Mouse (Mus musculus) cerebellum, adult 11-12 months (tissue): Measurements from ENCODE around the gene Iars2.
A peak's percentile ranks its signal among the peaks of the same experiment; 100 is the strongest.

Source experiments
- DNase-seq: peaks from one replicate; pipeline ENCODE4 v3.0.0; 2022

Iars2 gene

DNA sequence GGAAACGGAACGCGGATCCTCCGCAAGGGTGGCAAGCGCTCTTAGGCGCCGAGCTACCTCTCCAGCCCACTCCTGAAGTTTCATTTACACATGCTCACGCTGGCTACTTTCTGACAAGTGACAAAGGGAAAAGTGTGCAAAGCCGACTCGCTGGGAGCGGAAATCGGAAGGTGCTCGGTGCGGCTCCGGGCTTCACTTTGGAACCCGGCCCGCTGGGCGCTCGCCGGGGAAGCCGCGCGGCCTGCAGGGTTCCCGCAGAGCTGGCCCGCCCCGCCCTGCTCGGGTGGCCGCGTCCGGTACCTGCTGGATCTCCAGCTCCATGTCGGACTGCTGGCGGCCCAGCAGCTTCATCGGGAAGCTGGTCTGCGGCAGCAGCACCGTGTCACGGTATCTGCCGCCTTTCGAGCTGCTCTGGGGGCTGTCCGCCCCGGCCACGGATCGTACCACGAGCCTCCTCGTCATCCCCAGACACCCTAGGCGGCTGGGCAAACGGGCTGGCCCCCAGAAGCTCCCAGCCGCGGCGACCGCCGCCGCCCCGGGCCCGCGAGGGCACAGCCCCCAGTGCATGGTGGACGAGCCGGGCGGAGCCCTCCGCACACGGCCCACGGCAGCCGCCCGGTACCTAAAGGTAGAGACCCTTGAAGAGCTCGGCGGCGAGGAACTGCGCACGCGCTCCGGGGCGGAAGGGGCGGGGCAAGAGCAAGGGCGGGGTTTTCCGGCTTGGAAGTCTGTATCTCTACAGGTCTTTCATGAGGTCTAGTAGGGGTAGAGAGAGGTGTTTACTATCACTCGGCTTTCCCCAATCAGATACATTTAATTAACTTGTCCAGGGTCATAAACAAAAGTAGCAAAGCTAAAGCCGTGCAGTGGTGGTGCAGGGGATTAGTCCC, at the start of gene Iars2:
Gene Iars2 (minus strand): TSS at position 676 of the 890 bp plus-strand sequence.
- DNase-seq: peak; percentile 91

DNA sequence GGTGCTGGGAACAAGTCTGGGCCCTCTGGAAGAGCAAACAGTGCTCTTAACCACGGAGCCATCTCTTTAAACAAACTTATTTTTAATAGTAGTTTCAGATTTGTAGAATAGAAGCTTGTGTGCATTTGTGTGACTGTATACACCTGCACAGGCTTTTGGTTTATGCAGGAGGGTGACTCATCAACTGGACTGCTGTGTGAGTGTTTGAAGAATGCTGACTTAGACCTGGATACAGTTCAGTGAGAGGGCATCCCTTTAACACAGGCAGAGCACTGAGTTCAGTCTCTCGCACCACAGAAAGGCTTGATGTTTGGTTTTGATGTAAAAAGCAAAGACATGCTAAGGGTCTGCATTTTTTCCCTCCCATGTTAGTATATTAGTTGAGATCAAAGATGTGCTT, 48.2 kb upstream of the Iars2 start:
- DNase-seq: no peak

DNA sequence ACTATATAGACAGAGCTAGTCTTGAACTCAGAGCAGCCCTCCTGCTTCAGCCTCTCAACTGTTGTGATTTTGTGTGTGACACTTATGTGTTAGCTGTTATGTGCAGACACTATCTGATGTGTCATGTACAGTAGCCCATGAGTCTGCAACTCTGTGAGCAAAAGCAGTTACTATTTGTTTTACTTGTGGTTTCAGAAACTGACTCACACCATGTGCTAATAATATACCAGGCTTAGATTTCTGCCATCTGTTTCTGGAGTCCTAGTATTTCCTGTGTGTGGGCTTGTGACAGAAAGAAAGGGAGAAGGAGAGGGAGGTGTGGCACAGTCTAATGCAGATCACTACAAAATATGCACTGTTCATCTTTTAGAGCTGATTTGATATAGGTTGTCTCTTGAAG, 47.2 kb upstream of the Iars2 start:
- no peak for DNase-seq

DNA sequence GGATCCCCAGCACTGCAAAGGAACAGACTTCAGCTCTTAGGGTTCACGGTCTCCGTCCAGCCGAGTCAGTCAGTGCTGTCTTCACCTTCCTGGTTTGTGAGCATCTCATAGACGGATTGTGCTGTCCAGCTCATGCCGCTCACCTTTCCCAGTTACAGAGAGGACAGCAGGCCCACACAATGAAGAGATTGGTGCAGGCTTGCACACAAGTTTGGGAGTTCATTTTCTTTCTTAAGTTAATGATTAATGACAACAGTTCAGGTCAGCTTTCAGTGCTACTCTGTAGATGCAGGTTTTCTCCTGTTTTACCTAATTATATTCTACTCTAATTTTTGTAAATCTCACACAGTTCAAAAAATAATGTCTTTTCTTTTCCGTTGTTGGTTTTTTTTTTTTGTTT, 40.8 kb upstream of the Iars2 start:
- no peak for DNase-seq

DNA sequence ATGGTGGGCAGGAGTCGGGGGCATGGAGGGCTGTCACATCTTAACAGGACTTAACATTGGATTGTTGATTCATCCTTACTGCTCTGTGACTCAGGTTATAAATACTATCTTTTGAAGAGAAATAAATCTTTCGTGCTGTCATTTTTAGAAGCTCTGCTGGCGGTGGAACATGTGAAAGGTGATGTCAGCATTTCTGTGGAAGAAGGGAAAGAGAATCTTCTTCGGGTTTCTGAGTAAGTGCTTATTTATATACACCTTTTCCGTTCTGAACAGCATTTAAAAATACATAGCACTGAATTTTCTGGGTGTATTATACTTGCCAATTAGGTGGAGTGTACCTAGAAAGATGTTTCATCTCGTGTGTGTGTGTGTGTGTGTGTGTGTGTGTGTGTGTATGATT, 38.2 kb upstream of the Iars2 start:
- no peak for DNase-seq

DNA sequence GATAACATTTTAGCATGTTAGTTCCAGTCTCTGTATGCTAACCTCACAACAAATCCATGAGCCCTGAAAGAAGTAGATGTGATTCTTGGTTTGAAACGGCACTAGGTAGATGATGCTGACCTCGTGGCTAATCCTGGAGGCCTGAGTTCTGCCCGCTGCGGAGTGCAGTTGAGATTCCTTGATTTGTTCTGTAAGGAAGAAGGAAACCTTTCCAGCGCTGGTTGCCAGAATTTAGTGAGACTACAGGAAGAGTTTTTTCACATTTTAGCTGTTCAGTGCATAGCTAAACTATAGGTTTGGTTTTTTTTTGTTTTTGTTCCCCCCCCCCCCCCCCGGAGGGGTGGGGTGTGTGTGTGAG, 35.0 kb upstream of the Iars2 start:
- DNase-seq: no peak

DNA sequence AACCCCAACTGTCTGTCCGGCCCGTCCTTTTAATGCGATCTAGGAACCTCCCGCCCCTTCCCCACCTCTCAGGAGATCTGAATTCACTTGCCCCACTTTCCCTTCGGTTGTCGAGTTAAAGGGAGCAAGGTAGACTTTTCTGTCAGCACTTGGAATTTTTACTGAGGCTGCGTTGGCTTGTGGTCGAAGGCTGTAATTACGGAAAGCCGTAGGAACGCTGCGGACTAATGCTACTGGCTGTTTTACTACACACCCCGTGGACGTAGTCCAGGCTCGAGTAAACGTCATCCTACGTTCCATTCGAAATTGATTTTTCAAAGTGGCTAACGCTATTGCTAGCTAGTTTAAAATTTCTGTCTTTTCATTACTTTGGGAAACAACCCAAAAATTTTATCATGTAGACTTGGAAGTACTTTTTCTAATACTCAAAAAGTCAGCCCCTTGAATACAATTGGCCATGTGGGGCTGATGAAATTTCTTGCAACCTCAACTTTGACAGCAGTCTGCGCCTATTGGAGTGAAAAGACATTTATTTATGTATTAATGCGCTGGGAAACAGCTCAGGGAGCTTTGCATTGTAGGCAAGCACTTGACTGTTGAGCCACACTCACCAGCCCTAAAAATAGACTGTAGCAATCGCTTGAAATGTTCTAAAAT, 34.5 kb upstream of the Iars2 start:
- peak; percentile 57 for DNase-seq

DNA sequence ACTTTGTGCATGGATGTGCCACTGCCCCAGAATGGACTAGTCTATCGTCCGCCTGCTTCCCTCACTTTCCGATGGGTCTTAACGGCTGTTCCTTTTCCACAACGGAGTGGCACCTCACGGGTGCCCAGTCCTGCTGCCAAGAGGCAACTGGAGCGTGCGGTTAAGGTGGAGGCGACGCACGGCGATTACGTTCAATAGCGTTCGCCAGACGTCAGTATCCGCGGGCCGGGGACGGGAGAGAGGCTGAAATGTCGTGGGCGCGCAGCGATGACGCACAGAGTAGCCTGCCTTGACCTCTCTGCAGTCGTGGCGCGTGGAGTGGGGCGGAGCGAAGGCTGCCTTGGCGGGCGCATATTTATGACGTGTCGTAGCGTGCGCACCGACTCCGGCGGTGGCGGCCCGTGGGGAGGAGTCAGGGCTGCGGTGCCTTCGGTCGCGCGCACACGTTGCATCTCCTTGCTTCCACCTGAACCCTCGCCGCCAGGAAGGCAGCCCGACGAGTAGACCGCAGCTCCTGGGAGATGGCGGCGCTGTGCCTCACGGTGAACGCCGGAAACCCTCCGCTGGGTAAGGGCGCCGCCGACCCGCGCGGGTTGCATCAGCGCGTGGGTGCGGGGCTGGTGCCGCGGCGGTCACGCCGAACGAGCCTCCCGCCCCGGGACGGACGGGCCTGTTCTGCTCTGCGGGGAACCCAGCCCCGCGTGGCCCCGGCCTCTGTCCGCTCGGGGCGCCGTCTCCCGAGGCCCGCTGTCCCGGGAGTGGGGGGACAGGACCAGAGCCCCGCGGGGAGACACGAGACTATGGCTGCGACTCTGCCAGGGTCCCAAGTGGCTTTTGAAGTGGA, 33.7 kb upstream of the Iars2 start, which contains the start of gene Eprs:
Gene Eprs (plus strand): TSS at position 368 of the 844 bp plus-strand sequence.
- peak; percentile 99 for DNase-seq

DNA sequence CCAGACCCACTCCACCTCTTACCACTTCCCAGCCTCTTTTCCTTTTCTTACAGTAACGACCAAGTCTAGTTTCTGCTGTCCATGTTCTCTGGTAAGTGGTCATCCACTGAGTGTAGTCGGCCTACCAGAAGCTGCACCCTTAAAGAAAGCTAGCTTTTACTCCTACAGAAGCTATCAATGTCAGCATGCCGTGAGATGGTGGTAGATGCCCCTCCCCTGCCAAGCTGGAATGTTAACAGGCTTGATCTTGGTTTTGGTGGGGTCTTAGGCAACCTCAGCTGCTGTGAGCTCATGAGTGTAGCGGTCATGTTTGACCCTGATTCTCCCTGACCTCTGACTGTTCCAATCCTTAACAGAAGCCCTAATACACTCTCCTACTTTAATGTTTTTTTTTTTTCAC, 29.0 kb upstream of the Iars2 start:
- DNase-seq: no peak

DNA sequence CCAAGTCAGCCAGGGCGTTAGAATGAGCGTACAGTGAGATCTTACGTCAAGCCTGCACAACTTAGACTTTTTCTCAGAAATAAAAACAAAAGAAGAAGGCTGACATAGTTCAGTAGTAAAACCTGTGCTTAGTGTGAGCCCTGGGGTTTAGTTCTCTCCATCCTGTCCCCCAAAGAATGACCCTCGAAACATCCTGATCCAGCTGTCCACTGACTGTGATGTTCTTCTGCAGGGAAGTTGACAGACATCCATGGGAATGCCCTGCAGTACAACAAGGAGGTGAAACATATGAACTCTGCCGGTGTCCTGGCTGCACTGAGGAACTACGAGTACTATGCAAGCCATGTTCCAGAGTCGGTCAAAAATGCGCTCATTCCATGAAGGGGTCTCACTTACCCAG, 27.1 kb upstream of the Iars2 start:
- no peak for DNase-seq

DNA sequence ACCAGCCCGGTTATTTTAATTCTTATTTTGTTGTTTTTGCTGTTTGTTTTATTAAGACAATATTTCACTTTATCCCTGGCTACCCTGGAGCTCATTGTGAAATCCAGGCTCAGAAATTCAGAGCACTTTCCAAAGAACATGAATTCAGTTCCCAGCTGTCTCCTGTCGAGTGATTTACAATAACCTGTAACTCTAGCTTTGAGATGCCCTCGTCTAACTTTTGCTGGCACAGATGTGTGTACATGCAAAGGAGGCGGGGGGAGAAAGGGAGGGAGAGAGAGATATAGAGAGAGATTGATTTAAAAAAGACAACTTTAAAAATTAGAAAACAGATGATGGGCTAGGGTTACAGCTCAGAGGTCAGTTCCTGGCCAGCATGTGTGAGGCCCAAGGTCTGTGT, 25.5 kb upstream of the Iars2 start:
- no peak for DNase-seq

DNA sequence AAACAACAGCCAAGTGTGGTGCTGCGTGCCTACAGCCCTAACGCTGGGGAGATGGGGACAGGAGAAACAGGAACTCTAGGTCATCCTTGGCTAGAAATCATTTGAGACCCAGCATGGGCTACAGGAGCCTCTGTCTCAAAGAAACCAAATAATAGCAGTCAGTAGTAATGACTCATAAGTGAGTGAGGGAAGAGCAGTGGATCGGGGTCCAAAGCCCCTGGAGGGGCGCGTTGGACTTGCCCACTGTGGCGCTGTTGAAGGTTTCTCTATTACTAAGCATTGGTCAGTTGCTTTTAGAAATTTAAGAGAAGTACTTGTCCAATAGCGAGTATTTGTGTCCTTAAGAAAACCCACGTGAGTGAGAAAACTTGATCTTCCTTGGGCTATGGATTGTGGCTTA, 24.2 kb upstream of the Iars2 start:
- no peak for DNase-seq

DNA sequence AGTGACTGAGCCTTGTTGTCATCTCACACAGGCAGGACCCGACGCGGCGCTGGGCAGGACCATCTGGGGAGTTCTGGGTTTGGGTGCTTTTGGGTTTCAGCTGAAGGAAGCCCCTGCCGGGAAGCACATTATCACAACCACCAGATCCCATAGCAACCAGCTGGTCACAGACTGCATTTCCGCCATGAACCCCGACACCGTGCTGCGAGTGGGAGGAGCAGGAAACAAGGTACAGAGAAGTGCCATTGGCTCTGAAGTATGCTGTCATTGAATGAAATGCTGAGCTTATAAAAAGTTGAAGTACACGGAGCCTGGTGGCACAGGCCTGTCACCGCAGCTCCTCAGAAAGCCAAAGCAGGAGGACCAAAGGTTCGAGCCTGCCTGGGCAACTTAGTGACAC, 23.0 kb upstream of the Iars2 start:
- DNase-seq: no peak

DNA sequence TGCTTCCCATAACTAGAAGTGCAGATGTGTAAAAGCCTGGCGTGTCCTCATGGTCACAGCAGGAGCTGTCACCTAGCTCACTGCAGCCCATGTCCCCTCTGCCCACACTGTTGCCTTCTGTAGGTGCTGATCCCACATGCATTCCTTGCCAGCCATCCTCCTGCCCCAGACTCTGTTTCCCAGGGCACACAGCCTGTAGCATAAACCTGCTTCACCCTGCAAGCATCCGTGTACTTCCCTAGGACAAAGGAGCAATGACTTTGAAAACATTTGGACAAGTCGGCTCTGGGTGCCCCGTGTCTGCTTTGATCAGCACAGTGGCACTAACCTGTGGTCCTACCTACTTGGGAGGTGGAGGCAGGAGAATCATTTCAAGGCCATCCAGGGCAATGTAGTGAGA, 21.4 kb upstream of the Iars2 start:
- no peak for DNase-seq

DNA sequence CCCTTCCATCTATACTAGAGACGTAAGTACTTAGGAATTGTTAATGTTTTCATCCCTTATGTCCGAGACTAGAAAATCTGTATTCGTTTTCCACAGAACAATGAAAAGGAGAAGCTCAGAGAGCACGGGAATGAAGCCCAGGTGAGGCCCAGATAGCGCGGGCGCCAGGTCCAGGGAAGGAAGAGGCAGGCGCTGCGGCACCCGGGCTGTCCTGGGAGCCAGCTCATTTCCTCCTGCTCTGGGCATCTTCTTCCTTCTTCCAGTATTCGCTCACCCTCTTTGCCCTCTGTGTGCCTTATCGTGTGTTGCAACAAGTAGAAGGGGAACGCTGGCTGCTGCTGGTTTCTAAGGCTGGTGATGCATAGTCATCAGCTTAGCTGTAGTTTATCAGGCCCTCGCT, 20.5 kb upstream of the Iars2 start:
- no peak for DNase-seq

DNA sequence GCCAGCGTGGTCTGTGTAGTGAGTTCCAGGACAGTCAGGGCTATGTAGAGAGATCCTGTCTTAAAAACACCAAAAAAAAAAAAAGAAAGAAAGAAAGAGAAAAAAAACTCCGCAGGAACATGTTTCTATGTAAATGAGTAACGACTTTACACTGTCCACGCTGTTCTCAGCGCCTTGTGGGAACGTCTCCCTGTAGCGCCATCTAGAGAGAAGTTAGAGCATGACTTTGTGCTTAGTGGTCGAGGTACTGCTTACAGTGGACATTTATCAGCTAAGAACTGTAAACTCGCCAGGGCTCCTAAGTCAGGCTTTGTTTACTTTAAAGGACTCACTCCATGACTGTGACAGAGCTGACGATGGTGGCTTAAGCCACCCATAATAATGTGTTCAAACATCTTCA, 17.0 kb upstream of the Iars2 start:
- DNase-seq: no peak

DNA sequence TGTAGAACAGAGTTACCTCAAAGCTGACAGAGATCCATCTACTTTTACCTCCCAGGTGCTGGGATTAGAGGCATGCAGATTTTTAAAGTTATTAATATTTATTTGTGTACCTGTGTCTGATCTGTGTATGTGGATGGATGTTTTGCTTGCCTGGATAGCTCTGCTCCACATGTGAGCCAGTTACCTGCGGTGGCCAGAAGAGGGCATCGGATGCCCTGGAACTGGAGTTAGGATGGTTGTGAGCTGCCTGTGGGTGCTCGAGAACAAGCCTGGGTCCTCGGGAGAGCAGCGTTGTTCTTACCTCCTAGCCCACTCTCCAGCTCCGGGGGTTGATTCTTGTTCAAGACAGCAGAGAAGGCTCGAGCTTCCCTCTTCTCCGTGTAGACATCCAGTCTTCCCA, 14.2 kb upstream of the Iars2 start:
- no peak for DNase-seq

DNA sequence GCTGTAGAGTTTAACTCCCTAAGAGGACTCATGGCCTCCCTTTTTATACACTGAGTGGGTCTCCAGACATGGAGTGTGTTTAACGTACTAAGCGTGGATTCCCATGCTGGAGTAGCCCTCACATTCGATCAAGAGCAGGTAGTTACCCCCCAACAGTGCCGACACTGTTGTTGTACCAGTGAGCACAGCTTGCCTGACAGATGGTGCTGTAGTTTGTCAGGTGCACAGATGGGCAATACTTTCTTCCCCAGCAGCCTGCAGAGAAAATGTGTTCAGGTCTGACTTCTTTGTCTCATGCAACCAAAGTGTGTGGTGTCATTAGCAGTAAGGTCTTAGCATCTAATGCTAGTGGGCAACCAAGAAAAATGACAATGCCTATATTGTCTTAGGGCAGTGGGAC, 13.2 kb upstream of the Iars2 start:
- DNase-seq: peak; percentile 52

DNA sequence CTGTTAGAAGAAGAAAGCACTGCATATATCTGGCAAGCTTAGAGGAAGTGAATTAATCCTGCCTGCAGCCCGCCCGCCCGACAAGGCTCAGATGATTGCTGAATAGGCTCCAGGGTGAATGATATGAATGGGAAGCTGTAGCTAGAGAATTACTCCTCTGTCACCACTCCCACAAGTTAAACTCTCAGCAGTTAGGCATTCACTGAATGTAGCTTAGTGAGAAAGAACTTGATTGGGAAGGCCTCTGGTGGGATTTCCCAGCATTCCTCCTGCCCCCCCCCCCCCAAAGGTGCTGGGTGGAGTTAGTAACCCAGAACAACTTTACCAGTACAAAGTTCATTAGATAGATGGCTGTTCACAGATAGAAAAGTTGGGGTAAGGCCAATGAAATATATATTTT, 7.3 kb upstream of the Iars2 start:
- no peak for DNase-seq

DNA sequence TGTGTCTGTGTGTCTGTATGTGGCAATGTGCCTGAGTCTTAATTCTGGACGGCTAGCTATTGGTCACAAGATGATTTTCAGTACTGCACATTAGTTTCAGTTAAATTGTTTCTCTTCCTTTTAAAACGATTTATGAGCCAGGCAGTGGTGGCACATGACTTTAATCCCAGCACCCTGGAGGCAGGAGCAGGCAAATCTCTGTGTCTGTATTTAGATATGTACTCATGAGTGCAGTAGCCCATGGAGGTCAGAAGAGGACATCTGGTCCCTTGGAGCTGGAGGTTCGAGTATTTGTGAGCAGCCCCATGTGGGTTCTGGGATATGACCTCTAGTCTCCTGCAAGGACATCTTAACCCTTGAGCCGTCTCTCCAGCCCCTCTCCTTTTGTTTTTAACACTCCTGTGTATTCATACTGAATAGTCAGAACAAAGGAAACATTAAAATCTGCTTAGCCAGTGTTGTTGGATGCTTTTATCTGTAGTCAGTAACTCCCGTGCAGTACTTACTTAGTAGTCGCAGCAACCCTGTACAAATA, 6.1 kb upstream of the Iars2 start:
- DNase-seq: no peak

DNA sequence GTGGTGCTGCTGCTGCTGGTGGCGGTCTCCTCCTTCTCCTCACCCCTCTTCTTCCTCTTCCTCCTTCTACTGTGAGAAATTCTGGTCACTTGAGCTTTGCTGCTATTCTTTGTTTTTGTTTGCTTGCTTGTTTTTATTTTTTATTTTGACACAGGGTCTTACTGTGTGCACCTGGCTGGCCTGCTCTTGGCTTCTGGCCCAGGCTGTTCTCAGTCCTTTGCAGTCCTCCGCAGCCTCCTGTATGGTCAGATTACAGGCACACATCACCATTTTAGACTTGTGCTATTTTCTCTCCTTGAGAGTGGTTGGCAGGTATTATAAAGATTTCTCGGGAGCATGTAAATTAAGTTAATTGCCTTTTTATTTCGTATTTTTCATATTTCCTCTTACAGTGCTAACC, 4.9 kb upstream of the Iars2 start:
- DNase-seq: no peak

DNA sequence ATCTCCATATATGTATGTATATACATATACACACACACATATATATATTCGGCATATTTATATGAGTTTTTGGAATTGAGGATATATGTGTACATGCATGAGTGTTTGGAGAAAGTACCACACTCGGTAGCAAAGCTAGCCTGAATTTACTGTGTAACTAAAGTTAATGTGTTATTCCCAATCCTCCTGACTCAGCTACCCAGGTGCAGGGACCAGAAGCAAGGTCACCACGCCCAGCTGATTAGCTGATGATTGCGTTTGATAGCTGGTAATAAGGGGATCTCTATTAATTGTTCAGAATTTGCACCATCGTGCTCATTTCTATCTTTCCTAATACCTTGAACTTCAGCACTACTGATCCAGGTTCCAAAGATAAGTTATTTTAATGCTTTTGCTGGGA, 4.5 kb upstream of the Iars2 start:
- no peak for DNase-seq

DNA sequence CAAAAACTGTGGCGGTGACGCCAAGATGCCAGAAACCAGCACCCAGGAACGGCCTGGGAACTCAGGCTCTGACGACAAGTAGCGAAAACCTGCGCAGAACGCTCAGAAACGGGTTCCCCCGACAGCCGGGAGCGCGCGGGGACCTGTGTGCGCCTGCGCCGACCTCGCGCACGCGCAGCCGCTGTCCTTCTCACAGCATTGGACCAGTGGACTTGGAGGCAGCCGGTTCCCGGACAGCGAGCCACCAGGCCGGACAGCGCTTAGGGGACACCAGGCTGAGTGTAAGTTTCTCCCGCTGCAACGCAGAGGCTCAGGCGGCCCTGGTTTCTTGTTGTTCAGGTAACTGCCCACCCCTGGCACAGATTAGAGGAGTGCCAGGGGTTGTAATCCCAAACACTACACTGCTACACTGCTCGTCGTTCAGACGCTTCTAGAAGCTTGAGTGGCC, 2.8 kb upstream of the Iars2 start, which contains the start of gene Bpnt1:
Gene Bpnt1 (plus strand): TSS at position 167 of the 448 bp plus-strand sequence.
- peak; percentile 93 for DNase-seq
